24 mouse cellular contexts compared by ENCODE assay signal in genomic region chr2:132298250-132298649, GRCm38 (mm10).
"Had no signal": no experiment of that assay in that cellular context is flagged by ENCODE, and none has a peak within 500 bp of the region (broad histone marks: within the 10 kb centered on the region; RNA-seq: fewer than 3 reads in every experiment).

No protein-coding gene starts in this region.

- H3K9ac ChIP-seq: forebrain, postnatal 0 days; heart, embryonic 13.5 days; heart, embryonic 15.5 days; hindbrain, embryonic 13.5 days; hindbrain, embryonic 15.5 days; limb, embryonic 12.5 days; liver, embryonic 13.5 days had no signal

- H3K27ac ChIP-seq: heart, embryonic 13.5 days; heart, embryonic 15.5 days; hindbrain, embryonic 13.5 days; hindbrain, embryonic 15.5 days; hindbrain, postnatal 0 days; limb, embryonic 10.5 days; limb, embryonic 12.5 days; liver, embryonic 13.5 days had no signal

- H3K9me3 ChIP-seq: heart, embryonic 13.5 days; heart, embryonic 15.5 days; hindbrain, embryonic 13.5 days; hindbrain, embryonic 15.5 days; limb, embryonic 10.5 days; limb, embryonic 12.5 days; liver, embryonic 13.5 days had no signal

- DNase-seq: forebrain, postnatal 0 days; gastrocnemius, postnatal 14 days; gastrocnemius, postnatal 36 days; heart, adult 18-20 months; heart, postnatal 14 days; heart, postnatal 36 days; kidney, adult 11 months; kidney, adult 8-10 months; kidney, postnatal 10 days; kidney, postnatal 25 days; kidney, postnatal 4 days; layer of hippocampus, adult 9-11 months; layer of hippocampus, postnatal 36 days; liver; liver, embryonic 13.5 days had no signal

- H3K4me3 ChIP-seq: heart, embryonic 13.5 days; heart, embryonic 15.5 days; hindbrain, embryonic 13.5 days; hindbrain, embryonic 15.5 days; limb, embryonic 10.5 days; limb, embryonic 12.5 days; liver, embryonic 13.5 days had no signal

- ATAC-seq: forebrain, postnatal 0 days; hindbrain, postnatal 0 days had no signal

- H3K27me3 ChIP-seq: heart, embryonic 13.5 days; heart, embryonic 15.5 days; hindbrain, embryonic 13.5 days; hindbrain, embryonic 15.5 days; limb, embryonic 12.5 days; liver, embryonic 13.5 days had no signal

- H3K4me2 ChIP-seq: heart, embryonic 11.5 days; heart, embryonic 13.5 days; heart, embryonic 15.5 days; hindbrain, embryonic 13.5 days; hindbrain, embryonic 15.5 days; limb, embryonic 12.5 days; liver, embryonic 11.5 days; liver, embryonic 13.5 days had no signal

- H3K4me1 ChIP-seq: hindbrain, embryonic 15.5 days; limb, embryonic 10.5 days; limb, embryonic 12.5 days had no signal
